Mouse (Mus musculus) forebrain, embryonic 14.5 days (tissue): ENCODE data around the gene Gm21616. TPM values are rescaled to one million over a fixed set of nuclear protein-coding genes. Genes with fewer than 3 reads are reported as not detected.
"Not testable (repeated sequence)": the region's sequence is repeated elsewhere in the genome, so short reads cannot be mapped to it uniquely, and the experiment has no call there.

Experiments used
- ATAC-seq: fragments of 200-750 bp; cut with Nextera tagmentation; 2 replicates; pipeline ENCODE4 v1.8.0; 2017; ENCODE audit warnings: mild to moderate bottlenecking, moderate library complexity
- DNase-seq: peaks from one replicate; pipeline ENCODE4 v3.0.0-alpha.2; 2015; ENCODE audit warnings: low spot score
- H3K27ac ChIP-seq: fragments of 300-500 bp; sonication (generic); 2 replicates; pipeline ENCODE4 v1.5.1; 2014; ENCODE audit warnings: low read depth, mild to moderate bottlenecking, control low read depth, low read length, moderate library complexity
- H3K27me3 ChIP-seq: fragments of 300-500 bp; sonication (generic); replicated peaks from 2 replicates; pipeline ENCODE4 v1.6.1; 2014; ENCODE audit warnings: low read length, control low read depth, mixed read lengths; ENCODE audit not compliant: control insufficient read depth, insufficient read depth
- H3K36me3 ChIP-seq: fragments of 300-500 bp; sonication (generic); 2 replicates; pipeline ENCODE4 v1.6.1; 2014; ENCODE audit warnings: low read length, control low read depth; ENCODE audit not compliant: control insufficient read depth, insufficient read depth
- H3K4me1 ChIP-seq: fragments of 300-500 bp; sonication (generic); 2 replicates; pipeline ENCODE4 v1.6.1; 2014; ENCODE audit warnings: antibody characterized with exemption, low read length, control low read depth; ENCODE audit not compliant: control insufficient read depth, insufficient read depth
- H3K4me2 ChIP-seq: fragments of 300-500 bp; sonication (generic); 2 replicates; pipeline ENCODE4 v1.6.1; 2014; ENCODE audit warnings: mild to moderate bottlenecking, control low read depth, low read length
- H3K4me3 ChIP-seq: fragments of 300-500 bp; sonication (generic); 2 replicates; pipeline ENCODE4 v1.5.1; 2014; ENCODE audit warnings: low read depth, low read length, control low read depth
- H3K9ac ChIP-seq: fragments of 300-500 bp; sonication (generic); 2 replicates; pipeline ENCODE4 v1.6.1; 2014; ENCODE audit warnings: mild to moderate bottlenecking, low read length, control low read depth, moderate library complexity
- H3K9me3 ChIP-seq: fragments of 300-500 bp; sonication (generic); replicated peaks from 2 replicates; pipeline ENCODE4 v1.6.1; 2016; ENCODE audit warnings: low read length, control low read depth, mixed read lengths; ENCODE audit not compliant: control insufficient read depth
- WGBS: fragments of 180-500 bp; shearing (Covaris S2); extraction: QIAGEN DNeasy Blood & Tissue Kit; methylation state at CpG from one replicate; pipeline ENCODE4 v1.1.7; 2014; 5-methylcytosine and 5-hydroxymethylcytosine counted together
- polyA plus RNA-seq: library from polyadenylated mRNA; unstranded; fragments of >200 nt; fragmentation: Nextera tagmentation; extraction: Ambion mirVana; gene quantifications from 2 replicates; pipeline ENCODE4 v1.2.1, GENCODE M21; 2014

The Gm21616 gene
- not detected in 2 replicates for polyA plus RNA-seq

DNA sequence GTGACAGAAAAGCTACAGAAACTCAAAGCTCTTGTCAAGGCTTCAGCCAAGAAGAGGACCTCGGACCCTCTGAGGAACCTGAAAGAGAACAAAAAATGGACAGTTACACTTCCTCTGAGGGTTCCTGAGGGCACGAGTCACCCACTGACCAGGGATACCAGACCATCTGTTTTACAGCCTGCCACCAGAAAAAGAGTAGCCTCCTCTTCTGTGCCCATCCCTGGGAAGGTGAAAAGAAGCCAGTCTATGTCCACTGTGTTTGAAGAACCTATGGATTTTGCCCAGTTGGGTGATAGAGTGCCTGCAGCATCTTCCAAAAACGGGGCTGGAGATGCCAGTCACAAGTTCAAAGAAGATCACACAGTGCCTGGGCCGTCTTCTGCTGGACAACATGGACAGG lies at the start of gene Gm21616:
Gene Gm21616, plus strand, starts transcription at position 301 of the 400 bp plus-strand sequence.
- H3K9ac ChIP-seq, H3K4me3 ChIP-seq, H3K27me3 ChIP-seq, H3K4me1 ChIP-seq, ATAC-seq, H3K36me3 ChIP-seq, H3K4me2 ChIP-seq, H3K9me3 ChIP-seq, DNase-seq, H3K27ac ChIP-seq: not testable (repeated sequence)
- no CpG with 5 or more reads among the region's 4 CpGs for WGBS
